Mouse (Mus musculus) forebrain, embryonic 13.5 days (tissue): Measurements from ENCODE around the gene Egfl8. TPM values are rescaled to one million over a fixed set of nuclear protein-coding genes. Genes with fewer than 3 reads are reported as not detected.
A peak's percentile ranks its signal among the peaks of the same experiment; 100 is the strongest.

Source experiments
- ATAC-seq: fragments of 200-750 bp; cut with Nextera tagmentation; 2 replicates; pipeline ENCODE4 v1.8.0; 2017
- H3K27ac ChIP-seq: fragments of 300-500 bp; sonication (generic); 2 replicates; pipeline ENCODE4 v1.5.1; 2015; ENCODE audit warnings: inconsistent platforms, mild to moderate bottlenecking, moderate library complexity
- H3K27me3 ChIP-seq: fragments of 300-500 bp; sonication (generic); 2 replicates; pipeline ENCODE4 v1.6.1; 2015; ENCODE audit warnings: mild to moderate bottlenecking, inconsistent platforms
- H3K36me3 ChIP-seq: fragments of 300-500 bp; sonication (generic); 2 replicates; pipeline ENCODE4 v1.6.1; 2015; ENCODE audit warnings: mild to moderate bottlenecking, inconsistent platforms; ENCODE audit not compliant: poor library complexity, severe bottlenecking
- H3K4me1 ChIP-seq: fragments of 300-500 bp; sonication (generic); 2 replicates; pipeline ENCODE4 v1.6.1; 2015; ENCODE audit warnings: inconsistent platforms
- H3K4me2 ChIP-seq: fragments of 300-500 bp; sonication (generic); 2 replicates; pipeline ENCODE4 v1.6.1; 2015; ENCODE audit warnings: inconsistent platforms, mild to moderate bottlenecking, moderate library complexity
- H3K4me3 ChIP-seq: fragments of 300-500 bp; sonication (generic); 2 replicates; pipeline ENCODE4 v1.5.1; 2015; ENCODE audit warnings: mild to moderate bottlenecking, inconsistent platforms
- H3K9ac ChIP-seq: fragments of 300-500 bp; sonication (generic); 2 replicates; pipeline ENCODE4 v1.6.1; 2015; ENCODE audit warnings: mild to moderate bottlenecking, inconsistent platforms
- H3K9me3 ChIP-seq: fragments of 300-500 bp; sonication (generic); replicated peaks from 2 replicates; pipeline ENCODE4 v1.6.1; 2016; ENCODE audit warnings: inconsistent platforms
- whole genome bisulfite sequencing: fragments of 180-500 bp; shearing (Covaris S2); methylation state at CpG from one replicate; pipeline ENCODE4 v1.1.7; 2015; 5-methylcytosine and 5-hydroxymethylcytosine counted together
- polyA plus RNA-seq: library from polyadenylated mRNA; unstranded; fragments of >200 nt; fragmentation: Nextera tagmentation; extraction: Ambion mirVana; gene quantifications from 2 replicates; pipeline ENCODE4 v1.2.1, GENCODE M21; 2015

Gene Egfl8
- polyA plus RNA-seq, 1 experiment from 2014 or later: 4.7 TPM

GRCm38 (mm10) chr17:34635671-34636070, 19.9 kb upstream of the Egfl8 start:
- Histone ChIP-seq H3K4me1 (peaks cover 22% of the 10 kb centered on the region), H3K9ac (no peak overlapping the region), H3K27me3 (peaks cover 40% of the 10 kb centered on the region), H3K4me2 (no peak overlapping the region), H3K36me3 (no peaks in the 10 kb centered on the region), H3K4me3 (no peak overlapping the region), H3K9me3 (no peaks in the 10 kb centered on the region), H3K27ac (no peak overlapping the region)
- no peak for ATAC-seq
- 64% methylated on average over 2 of the region's 2 CpGs for WGBS

- H3K27me3 ChIP-seq: peaks cover 51% of the 10 kb centered on the region
- peak overlapping the region; percentile 80 for H3K9ac ChIP-seq
- H3K4me1 ChIP-seq: peaks cover 50% of the 10 kb centered on the region
- no peaks in the 10 kb centered on the region for H3K36me3 ChIP-seq
- peak overlapping the region; percentile 93 for H3K4me2 ChIP-seq
- under 1% methylated on average over 26 of the region's 26 CpGs for WGBS
- no peaks in the 10 kb centered on the region for H3K9me3 ChIP-seq
- H3K27ac ChIP-seq: no peak overlapping the region
- peak overlapping the region; percentile 81 for H3K4me3 ChIP-seq
- 0 out of 2 replicates have a peak, but pooled peaks have one; percentile 34 for ATAC-seq
Observed at GRCm38 (mm10) chr17:34632261-34632691, 16.5 kb upstream of the Egfl8 start.

- Histone ChIP-seq H3K27ac (no peak overlapping the region), H3K27me3 (peaks cover 47% of the 10 kb centered on the region), H3K4me1 (peaks cover 52% of the 10 kb centered on the region), H3K36me3 (no peaks in the 10 kb centered on the region), H3K9me3 (no peaks in the 10 kb centered on the region), H3K9ac (peak overlapping the region; percentile 80), H3K4me2 (peak overlapping the region; percentile 93), H3K4me3 (peak overlapping the region; percentile 81)
- 4% methylated on average over 12 of the region's 12 CpGs for WGBS
- ATAC-seq: no peak
Observed at GRCm38 (mm10) chr17:34631647-34632046, 15.9 kb upstream of the Egfl8 start.

- peaks cover 47% of the 10 kb centered on the region for H3K27me3 ChIP-seq
- peak overlapping the region; percentile 81 for H3K4me3 ChIP-seq
Observed at GRCm38 (mm10) chr17:34630761-34631301, 15.1 kb upstream of the Egfl8 start.

GRCm38 (mm10) chr17:34629796-34630603, 14.2 kb upstream of the Egfl8 start:
- ATAC-seq: no peak
- no peaks in the 10 kb centered on the region for H3K9me3 ChIP-seq
- H3K4me3 ChIP-seq: peak overlapping the region; percentile 81
- H3K4me1 ChIP-seq: peaks cover 60% of the 10 kb centered on the region
- H3K27me3 ChIP-seq: peaks cover 43% of the 10 kb centered on the region
- WGBS: 13% methylated on average over 12 of the region's 12 CpGs
- H3K27ac ChIP-seq: no peak overlapping the region
- 0 out of 2 replicates have a peak, but pooled peaks cover 6% of the 10 kb centered on the region for H3K36me3 ChIP-seq
- H3K4me2 ChIP-seq: peak overlapping the region; percentile 93
- peak overlapping the region; percentile 80 for H3K9ac ChIP-seq

More at GRCm38 (mm10) chr17:34630761-34631301, 15.1 kb upstream of the Egfl8 start:
- Histone ChIP-seq H3K9me3 (no peaks in the 10 kb centered on the region), H3K4me1 (peaks cover 60% of the 10 kb centered on the region), H3K36me3 (no peaks in the 10 kb centered on the region), H3K9ac (peak overlapping the region; percentile 80), H3K27ac (no peak overlapping the region), H3K4me2 (peak overlapping the region; percentile 93)
- no peak for ATAC-seq
- 5% methylated on average over 45 of the region's 48 CpGs for WGBS

- H3K9ac ChIP-seq: peak within 1 kb of the TSS; percentile 80
- H3K4me3 ChIP-seq: peak within 1 kb of the TSS; percentile 81
- H3K27ac ChIP-seq: peak within 1 kb of the TSS; percentile 88
- H3K36me3 ChIP-seq: 0 out of 2 replicates have a peak, but pooled peaks cover 7% of the 10 kb centered on the region
- no peaks in the 10 kb centered on the region for H3K9me3 ChIP-seq
- H3K4me2 ChIP-seq: peak within 1 kb of the TSS; percentile 93
- peaks cover 43% of the 10 kb centered on the region for H3K27me3 ChIP-seq
- peak; percentile 36; the same call in 1 of the 2 replicates for ATAC-seq
- H3K4me1 ChIP-seq: peaks cover 60% of the 10 kb centered on the region
- WGBS: 3% methylated on average over 14 of the region's 16 CpGs
Observed at GRCm38 (mm10) chr17:34629221-34629751, 13.5 kb upstream of the Egfl8 start, which contains the start of gene Prrt1. Gene Prrt1 (plus strand): TSS chr17:34629533.

GRCm38 (mm10) chr17:34628644-34628967, 12.8 kb upstream of the Egfl8 start:
- no peaks in the 10 kb centered on the region for H3K9me3 ChIP-seq
- no peak for ATAC-seq
- H3K9ac ChIP-seq: peak overlapping the region; percentile 80
- peaks cover 41% of the 10 kb centered on the region for H3K27me3 ChIP-seq
- peak overlapping the region; percentile 88 for H3K27ac ChIP-seq
- H3K4me2 ChIP-seq: peak overlapping the region; percentile 93
- peaks cover 60% of the 10 kb centered on the region for H3K4me1 ChIP-seq
- peak overlapping the region; percentile 81 for H3K4me3 ChIP-seq
- 17% methylated on average over 5 of the region's 5 CpGs for WGBS
- peaks cover 14% of the 10 kb centered on the region; the same call in 1 of the 2 replicates for H3K36me3 ChIP-seq

GRCm38 (mm10) chr17:34627943-34628643, 12.3 kb upstream of the Egfl8 start, which contains the start of gene Ppt2:
Gene Ppt2 (minus strand): TSS chr17:34628510.
- no peak for ATAC-seq
- H3K9me3 ChIP-seq: no peaks in the 10 kb centered on the region
- peak within 1 kb of the TSS; percentile 81 for H3K4me3 ChIP-seq
- peaks cover 19% of the 10 kb centered on the region for H3K36me3 ChIP-seq
- peaks cover 35% of the 10 kb centered on the region for H3K27me3 ChIP-seq
- H3K4me2 ChIP-seq: peak within 1 kb of the TSS; percentile 93
- WGBS: 6% methylated on average over 29 of the region's 29 CpGs
- H3K4me1 ChIP-seq: peaks cover 60% of the 10 kb centered on the region
- peak within 1 kb of the TSS; percentile 80 for H3K9ac ChIP-seq
- H3K27ac ChIP-seq: peak within 1 kb of the TSS; percentile 88

- H3K36me3 ChIP-seq: peaks cover 27% of the 10 kb centered on the region
- H3K27ac ChIP-seq: peak overlapping the region; percentile 88
- peak overlapping the region; percentile 80 for H3K9ac ChIP-seq
- peak overlapping the region; percentile 93 for H3K4me2 ChIP-seq
- peaks cover 28% of the 10 kb centered on the region for H3K27me3 ChIP-seq
- H3K4me3 ChIP-seq: peak overlapping the region; percentile 81
- ATAC-seq: peak; percentile 71
- H3K4me1 ChIP-seq: peaks cover 58% of the 10 kb centered on the region
- H3K9me3 ChIP-seq: no peaks in the 10 kb centered on the region
- 1% methylated on average over 36 of the region's 45 CpGs for whole genome bisulfite sequencing
Observed at GRCm38 (mm10) chr17:34627093-34627942, 11.5 kb upstream of the Egfl8 start.

- H3K4me1 ChIP-seq: peaks cover 52% of the 10 kb centered on the region
Observed at GRCm38 (mm10) chr17:34626773-34627092, 11.0 kb upstream of the Egfl8 start.

More at GRCm38 (mm10) chr17:34626773-34627092, 11.0 kb upstream of the Egfl8 start:
- peak; percentile 8; the same call in 1 of the 2 replicates for ATAC-seq
- peaks cover 22% of the 10 kb centered on the region for H3K27me3 ChIP-seq
- no peaks in the 10 kb centered on the region for H3K9me3 ChIP-seq
- H3K4me3 ChIP-seq: peak overlapping the region; percentile 81
- WGBS: 2% methylated on average over 18 of the region's 18 CpGs
- peak overlapping the region; percentile 80 for H3K9ac ChIP-seq
- peak overlapping the region; percentile 93 for H3K4me2 ChIP-seq
- H3K36me3 ChIP-seq: peaks cover 32% of the 10 kb centered on the region
- H3K27ac ChIP-seq: peak overlapping the region; percentile 88
